Mouse (Mus musculus): ENCODE measurements at regions not wholly inside any gene's neighbourhood (a gene's known extent, or its start where the extent isn't known, plus 50 kb on each side); places are given as distances from the start of the nearest gene placed in this dataset.
A peak's percentile ranks its signal among the peaks of the same experiment; 100 is the strongest.

- Histone ChIP-seq H3K36me3 (replicated peaks; ENCODE audit: control insufficient read depth, insufficient read depth, low read length) (no peaks in the 10 kb centered on the region), H3K9me3 (replicated peaks; ENCODE audit: control insufficient read depth, low read length) (no peaks in the 10 kb centered on the region), H3K4me2 (ENCODE audit: low read depth, low read length) (no peak overlapping the region), H3K27me3 (ENCODE audit: control insufficient read depth, insufficient read depth, low read length) (peaks cover 6% of the 10 kb centered on the region; the same call in 1 of the 2 replicates), H3K4me3 (ENCODE audit: low read depth, low read length) (no peak overlapping the region), H3K9ac (replicated peaks; ENCODE audit: low read depth, low read length) (no peak overlapping the region), H3K4me1 (ENCODE audit: control insufficient read depth, insufficient read depth) (no peaks in the 10 kb centered on the region), H3K27ac (ENCODE audit: low read depth) (no peak overlapping the region)
- DNase-seq (ENCODE audit: low spot score): no peak
- no peak for TF ChIP-seq CTCF (IDR thresholded peaks at IDR 0.05; ENCODE audit: low read depth)
- no peak for TF ChIP-seq EP300 (IDR thresholded peaks at IDR 0.05; ENCODE audit: low read depth)
- WGBS: 16% methylated on average over 3 of the region's 3 CpGs
- no peak for ATAC-seq (ENCODE audit: insufficient read depth, low read depth)
Measured at GRCm38 (mm10) chr5:119964751-119965150, 132.3 kb downstream of the Tbx5 start.

GRCm38 (mm10) chr5:119971286-119971685, 138.8 kb downstream of the Tbx5 start:
- Histone ChIP-seq H3K4me1 (ENCODE audit: control insufficient read depth, insufficient read depth) (peaks cover 4% of the 10 kb centered on the region; the same call in 1 of the 2 replicates), H3K4me2 (ENCODE audit: low read depth, low read length) (no peak overlapping the region), H3K36me3 (replicated peaks; ENCODE audit: control insufficient read depth, insufficient read depth, low read length) (no peaks in the 10 kb centered on the region), H3K9me3 (replicated peaks; ENCODE audit: control insufficient read depth, low read length) (no peaks in the 10 kb centered on the region), H3K27me3 (ENCODE audit: control insufficient read depth, insufficient read depth, low read length) (peaks cover under 1% of the 10 kb centered on the region; the same call in 1 of the 2 replicates), H3K4me3 (ENCODE audit: low read depth, low read length) (no peak overlapping the region), H3K27ac (ENCODE audit: low read depth) (no peak overlapping the region), H3K9ac (replicated peaks; ENCODE audit: low read depth, low read length) (no peak overlapping the region)
- DNase-seq (ENCODE audit: low spot score): no peak
- 87% methylated on average over 16 of the region's 16 CpGs for WGBS
- ATAC-seq (ENCODE audit: insufficient read depth, low read depth): no peak
- TF ChIP-seq CTCF (IDR thresholded peaks at IDR 0.05; ENCODE audit: low read depth) (no peak), EP300 (IDR thresholded peaks at IDR 0.05; ENCODE audit: low read depth) (no peak)

GRCm38 (mm10) chr5:119972802-119973437, 140.5 kb downstream of the Tbx5 start:
- H3K36me3 ChIP-seq (replicated peaks; ENCODE audit: control insufficient read depth, insufficient read depth, low read length): no peaks in the 10 kb centered on the region
- ATAC-seq (ENCODE audit: insufficient read depth, low read depth) (peak; percentile 62), DNase-seq (ENCODE audit: low spot score) (peak; percentile 16)
- peak overlapping the region; percentile 51 for H3K4me2 ChIP-seq (ENCODE audit: low read depth, low read length)
- WGBS: 19% methylated on average over 24 of the region's 24 CpGs
- no peak for TF ChIP-seq EP300 (IDR thresholded peaks at IDR 0.05; ENCODE audit: low read depth)
- no peak for TF ChIP-seq CTCF (IDR thresholded peaks at IDR 0.05; ENCODE audit: low read depth)
- H3K9ac ChIP-seq (replicated peaks; ENCODE audit: low read depth, low read length): no peak overlapping the region
- H3K9me3 ChIP-seq (replicated peaks; ENCODE audit: control insufficient read depth, low read length): no peaks in the 10 kb centered on the region
- peak overlapping the region; percentile 5; the same call in 1 of the 2 replicates for H3K4me3 ChIP-seq (ENCODE audit: low read depth, low read length)
- peaks cover 4% of the 10 kb centered on the region; the same call in 1 of the 2 replicates for H3K4me1 ChIP-seq (ENCODE audit: control insufficient read depth, insufficient read depth)
- no peaks in the 10 kb centered on the region for H3K27me3 ChIP-seq (ENCODE audit: control insufficient read depth, insufficient read depth, low read length)
- H3K27ac ChIP-seq (ENCODE audit: low read depth): no peak overlapping the region

- WGBS: 53% methylated on average over 10 of the region's 10 CpGs
- no peaks in the 10 kb centered on the region for H3K36me3 ChIP-seq (replicated peaks; ENCODE audit: control insufficient read depth, insufficient read depth, low read length)
- H3K9me3 ChIP-seq (replicated peaks; ENCODE audit: control insufficient read depth, low read length): no peaks in the 10 kb centered on the region
- no peak overlapping the region for H3K4me3 ChIP-seq (ENCODE audit: low read depth, low read length)
- H3K27ac ChIP-seq (ENCODE audit: low read depth): no peak overlapping the region
- H3K4me1 ChIP-seq (ENCODE audit: control insufficient read depth, insufficient read depth): peaks cover under 1% of the 10 kb centered on the region; the same call in 1 of the 2 replicates
- no peak for TF ChIP-seq EP300 (IDR thresholded peaks at IDR 0.05; ENCODE audit: low read depth)
- TF ChIP-seq CTCF (IDR thresholded peaks at IDR 0.05; ENCODE audit: low read depth): no peak
- H3K9ac ChIP-seq (replicated peaks; ENCODE audit: low read depth, low read length): no peak overlapping the region
- no peaks in the 10 kb centered on the region for H3K27me3 ChIP-seq (ENCODE audit: control insufficient read depth, insufficient read depth, low read length)
- no peak for ATAC-seq (ENCODE audit: insufficient read depth, low read depth)
- no peak overlapping the region for H3K4me2 ChIP-seq (ENCODE audit: low read depth, low read length)
- DNase-seq (ENCODE audit: low spot score): no peak
Measured at GRCm38 (mm10) chr5:119978096-119978715, 138.1 kb upstream of the Rbm19 start.

- H3K4me3 ChIP-seq (ENCODE audit: low read depth, low read length): no peak overlapping the region
- no peak overlapping the region for H3K4me2 ChIP-seq (ENCODE audit: low read depth, low read length)
- H3K4me1 ChIP-seq (ENCODE audit: control insufficient read depth, insufficient read depth): no peaks in the 10 kb centered on the region
- H3K9me3 ChIP-seq (replicated peaks; ENCODE audit: control insufficient read depth, low read length): no peaks in the 10 kb centered on the region
- WGBS: 55% methylated on average over 18 of the region's 18 CpGs
- no peak for TF ChIP-seq CTCF (IDR thresholded peaks at IDR 0.05; ENCODE audit: low read depth)
- no peak for TF ChIP-seq EP300 (IDR thresholded peaks at IDR 0.05; ENCODE audit: low read depth)
- H3K27me3 ChIP-seq (ENCODE audit: control insufficient read depth, insufficient read depth, low read length): no peaks in the 10 kb centered on the region
- DNase-seq (ENCODE audit: low spot score) (no peak), ATAC-seq (ENCODE audit: insufficient read depth, low read depth) (no peak)
- H3K27ac ChIP-seq (ENCODE audit: low read depth): no peak overlapping the region
- H3K36me3 ChIP-seq (replicated peaks; ENCODE audit: control insufficient read depth, insufficient read depth, low read length): no peaks in the 10 kb centered on the region
- no peak overlapping the region for H3K9ac ChIP-seq (replicated peaks; ENCODE audit: low read depth, low read length)
Measured at GRCm38 (mm10) chr5:119981111-119981807, 135.0 kb upstream of the Rbm19 start.

Measured in heart, postnatal 0 days (tissue).